Mouse (Mus musculus): ENCODE results near the gene Cabp2. TPM values are rescaled to one million over a fixed set of nuclear protein-coding genes. Genes with fewer than 3 reads are reported as not detected.
"Not testable (repeated sequence)": the region's sequence is repeated elsewhere in the genome, so short reads cannot be mapped to it uniquely, and the experiment has no call there.

The Cabp2 gene
- not detected in 2 replicates for polyA plus RNA-seq (2014; fragmentation: Nextera tagmentation; extraction: Ambion mirVana)

- Histone ChIP-seq H3K9me3 (ENCODE audit: control insufficient read depth, low read length) (no peaks in the 10 kb centered on the region), H3K4me3 (ENCODE audit: low read depth, low read length) (no peak within 1 kb of the TSS), H3K9ac (ENCODE audit: low read depth, low read length) (no peak within 1 kb of the TSS), H3K27ac (replicated peaks; ENCODE audit: low read depth, low read length) (no peak within 1 kb of the TSS), H3K4me2 (ENCODE audit: low read depth, low read length) (no peak within 1 kb of the TSS), H3K27me3 (replicated peaks; ENCODE audit: control insufficient read depth, insufficient read depth, low read length) (no peaks in the 10 kb centered on the region), H3K4me1 (ENCODE audit: control insufficient read depth, insufficient read depth, low read length) (no peaks in the 10 kb centered on the region), H3K36me3 (ENCODE audit: control insufficient read depth, insufficient read depth, low read length) (no peaks in the 10 kb centered on the region)
- ATAC-seq (ENCODE audit: low read depth) (no peak), DNase-seq (ENCODE audit: low spot score) (no peak)
- WGBS: 71% methylated on average over 3 of the region's 3 CpGs
These were observed at the start of gene Cabp2 for GRCm38 (mm10) chr19:4081394-4081793. Cabp2 (plus strand) TSS chr19:4081578.

DNA sequence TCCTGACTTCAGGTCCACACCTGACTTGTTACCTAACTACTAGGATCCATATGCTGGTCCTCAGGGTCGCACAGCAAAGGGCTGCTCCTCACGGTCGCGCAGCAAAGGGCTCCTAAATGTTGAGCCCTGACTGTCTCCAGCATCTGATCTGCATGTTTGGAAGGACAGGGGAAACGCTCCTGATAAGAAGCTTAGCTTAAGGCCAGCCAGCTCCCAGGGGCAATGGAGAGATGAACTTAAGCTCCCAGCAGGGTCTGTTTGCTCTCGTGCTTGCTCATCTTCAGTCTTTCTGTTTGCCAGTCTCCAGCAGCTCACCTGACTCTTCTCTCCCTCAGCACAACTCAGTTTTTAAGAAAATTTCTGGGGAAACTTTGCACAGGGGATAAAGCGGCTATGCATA, 48.7 kb upstream of the Cabp2 start:
- no peaks in the 10 kb centered on the region for H3K36me3 ChIP-seq (ENCODE audit: control insufficient read depth, insufficient read depth, low read length)
- H3K27me3 ChIP-seq (replicated peaks; ENCODE audit: control insufficient read depth, insufficient read depth, low read length): no peaks in the 10 kb centered on the region
- no peak overlapping the region for H3K4me3 ChIP-seq (ENCODE audit: low read depth, low read length)
- WGBS: 51% methylated on average over 7 of the region's 7 CpGs
- H3K9ac ChIP-seq (ENCODE audit: low read depth, low read length): no peak overlapping the region
- H3K4me1 ChIP-seq (ENCODE audit: control insufficient read depth, insufficient read depth, low read length): no peaks in the 10 kb centered on the region
- ATAC-seq (ENCODE audit: low read depth): no peak
- H3K27ac ChIP-seq (replicated peaks; ENCODE audit: low read depth, low read length): no peak overlapping the region
- no peak overlapping the region for H3K4me2 ChIP-seq (ENCODE audit: low read depth, low read length)
- DNase-seq (ENCODE audit: low spot score): no peak
- H3K9me3 ChIP-seq (ENCODE audit: control insufficient read depth, low read length): no peaks in the 10 kb centered on the region

- Histone ChIP-seq H3K9ac (ENCODE audit: low read depth, low read length) (no peak overlapping the region), H3K27ac (replicated peaks; ENCODE audit: low read depth, low read length) (no peak overlapping the region), H3K4me2 (ENCODE audit: low read depth, low read length) (no peak overlapping the region), H3K27me3 (replicated peaks; ENCODE audit: control insufficient read depth, insufficient read depth, low read length) (no peaks in the 10 kb centered on the region), H3K9me3 (ENCODE audit: control insufficient read depth, low read length) (no peaks in the 10 kb centered on the region), H3K36me3 (ENCODE audit: control insufficient read depth, insufficient read depth, low read length) (no peaks in the 10 kb centered on the region), H3K4me1 (ENCODE audit: control insufficient read depth, insufficient read depth, low read length) (0 out of 2 replicates have a peak, but pooled peaks cover 2% of the 10 kb centered on the region), H3K4me3 (ENCODE audit: low read depth, low read length) (no peak overlapping the region)
- WGBS: 80% methylated on average over 3 of the region's 3 CpGs
- DNase-seq (ENCODE audit: low spot score) (no peak), ATAC-seq (ENCODE audit: low read depth) (no peak)
These were observed 48.1 kb upstream of the Cabp2 start for GRCm38 (mm10) chr19:4033298-4033697.

DNA sequence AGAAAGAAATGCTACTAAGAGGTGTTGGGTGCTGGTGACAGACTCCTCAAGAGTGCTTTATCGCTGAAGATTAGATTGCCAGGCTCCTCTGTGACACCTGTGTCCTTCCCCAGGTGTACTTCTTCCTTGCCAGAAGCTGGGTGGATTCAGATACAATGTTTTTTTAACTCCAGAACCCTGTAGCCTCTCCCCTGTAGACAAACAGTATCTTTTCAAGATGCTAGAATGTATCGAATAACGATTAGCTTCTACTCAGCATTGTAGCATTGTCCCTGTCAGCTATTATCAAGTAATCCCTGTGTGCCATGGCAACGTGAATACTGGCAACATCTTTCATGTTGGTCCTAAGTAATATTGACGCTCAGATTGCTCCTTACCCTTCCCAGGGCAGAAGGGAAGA, 47.6 kb upstream of the Cabp2 start:
- no peak for ATAC-seq (ENCODE audit: low read depth)
- WGBS: 71% methylated on average over 5 of the region's 5 CpGs
- Histone ChIP-seq H3K9me3 (ENCODE audit: control insufficient read depth, low read length) (no peaks in the 10 kb centered on the region), H3K27ac (replicated peaks; ENCODE audit: low read depth, low read length) (no peak overlapping the region), H3K4me1 (ENCODE audit: control insufficient read depth, insufficient read depth, low read length) (0 out of 2 replicates have a peak, but pooled peaks cover 4% of the 10 kb centered on the region), H3K4me3 (ENCODE audit: low read depth, low read length) (no peak overlapping the region), H3K36me3 (ENCODE audit: control insufficient read depth, insufficient read depth, low read length) (no peaks in the 10 kb centered on the region), H3K9ac (ENCODE audit: low read depth, low read length) (no peak overlapping the region), H3K4me2 (ENCODE audit: low read depth, low read length) (no peak overlapping the region), H3K27me3 (replicated peaks; ENCODE audit: control insufficient read depth, insufficient read depth, low read length) (no peaks in the 10 kb centered on the region)
- DNase-seq (ENCODE audit: low spot score): no peak

- Histone ChIP-seq H3K9ac (ENCODE audit: low read depth, low read length) (no peak overlapping the region), H3K36me3 (ENCODE audit: control insufficient read depth, insufficient read depth, low read length) (no peaks in the 10 kb centered on the region), H3K27ac (replicated peaks; ENCODE audit: low read depth, low read length) (no peak overlapping the region), H3K4me2 (ENCODE audit: low read depth, low read length) (peak overlapping the region; percentile 36), H3K27me3 (replicated peaks; ENCODE audit: control insufficient read depth, insufficient read depth, low read length) (no peaks in the 10 kb centered on the region), H3K9me3 (ENCODE audit: control insufficient read depth, low read length) (no peaks in the 10 kb centered on the region), H3K4me1 (ENCODE audit: control insufficient read depth, insufficient read depth, low read length) (0 out of 2 replicates have a peak, but pooled peaks cover 4% of the 10 kb centered on the region), H3K4me3 (ENCODE audit: low read depth, low read length) (no peak overlapping the region)
- 69% methylated on average over 12 of the region's 12 CpGs for WGBS
- ATAC-seq (ENCODE audit: low read depth) (no peak), DNase-seq (ENCODE audit: low spot score) (no peak)
These were observed 44.9 kb upstream of the Cabp2 start for GRCm38 (mm10) chr19:4036327-4037045.

GRCm38 (mm10) chr19:4037154-4037787, 44.1 kb upstream of the Cabp2 start:
- ATAC-seq (ENCODE audit: low read depth): peak; percentile 7; the same call in 1 of the 2 replicates
- DNase-seq (ENCODE audit: low spot score); H3K36me3 ChIP-seq (ENCODE audit: control insufficient read depth, insufficient read depth, low read length); H3K27me3 ChIP-seq (replicated peaks; ENCODE audit: control insufficient read depth, insufficient read depth, low read length); H3K9me3 ChIP-seq (ENCODE audit: control insufficient read depth, low read length); H3K4me1 ChIP-seq (ENCODE audit: control insufficient read depth, insufficient read depth, low read length): not testable (repeated sequence)
- Histone ChIP-seq H3K9ac (ENCODE audit: low read depth, low read length) (peak overlapping the region; percentile 82), H3K4me3 (ENCODE audit: low read depth, low read length) (peak overlapping the region; percentile 65), H3K4me2 (ENCODE audit: low read depth, low read length) (peak overlapping the region; percentile 58), H3K27ac (replicated peaks; ENCODE audit: low read depth, low read length) (peak overlapping the region; percentile 81)
- 26% methylated on average over 7 of the region's 8 CpGs for WGBS

- H3K4me2 ChIP-seq (ENCODE audit: low read depth, low read length): peak within 1 kb of the TSS; percentile 58
- H3K9ac ChIP-seq (ENCODE audit: low read depth, low read length): peak within 1 kb of the TSS; percentile 82
- H3K36me3 ChIP-seq (ENCODE audit: control insufficient read depth, insufficient read depth, low read length): no peaks in the 10 kb centered on the region
- peak within 1 kb of the TSS; percentile 65 for H3K4me3 ChIP-seq (ENCODE audit: low read depth, low read length)
- peak within 1 kb of the TSS; percentile 81 for H3K27ac ChIP-seq (replicated peaks; ENCODE audit: low read depth, low read length)
- 0 out of 2 replicates have a peak, but pooled peaks cover 4% of the 10 kb centered on the region for H3K4me1 ChIP-seq (ENCODE audit: control insufficient read depth, insufficient read depth, low read length)
- ATAC-seq (ENCODE audit: low read depth) (peak; percentile 95), DNase-seq (ENCODE audit: low spot score) (peak; percentile 94)
- no peaks in the 10 kb centered on the region for H3K27me3 ChIP-seq (replicated peaks; ENCODE audit: control insufficient read depth, insufficient read depth, low read length)
- WGBS: 0% methylated on average over 7 of the region's 26 CpGs
- no peaks in the 10 kb centered on the region for H3K9me3 ChIP-seq (ENCODE audit: control insufficient read depth, low read length)
These were observed 43.6 kb upstream of the Cabp2 start, which contains the start of gene Gstp1 for GRCm38 (mm10) chr19:4037788-4038232. Gstp1 (minus strand) TSS chr19:4037985.

- not testable (repeated sequence) for H3K9ac ChIP-seq (ENCODE audit: low read depth, low read length); H3K27ac ChIP-seq (replicated peaks; ENCODE audit: low read depth, low read length); ATAC-seq (ENCODE audit: low read depth); H3K4me1 ChIP-seq (ENCODE audit: control insufficient read depth, insufficient read depth, low read length); H3K27me3 ChIP-seq (replicated peaks; ENCODE audit: control insufficient read depth, insufficient read depth, low read length); H3K4me3 ChIP-seq (ENCODE audit: low read depth, low read length); DNase-seq (ENCODE audit: low spot score); H3K36me3 ChIP-seq (ENCODE audit: control insufficient read depth, insufficient read depth, low read length); H3K4me2 ChIP-seq (ENCODE audit: low read depth, low read length); H3K9me3 ChIP-seq (ENCODE audit: control insufficient read depth, low read length)
- 79% methylated on average over 5 of the region's 5 CpGs for WGBS
These were observed 40.4 kb upstream of the Cabp2 start for GRCm38 (mm10) chr19:4040941-4041340.
